Mouse (Mus musculus) intestine, embryonic 15.5 days (tissue): ENCODE measurements at regions not wholly inside any gene's neighbourhood (a gene's known extent, or its start where the extent isn't known, plus 50 kb on each side); places are given as distances from the start of the nearest gene placed in this dataset.

ENCODE experiments used
- ATAC-seq: fragments of 200-750 bp; cut with Nextera tagmentation; 2 replicates; pipeline ENCODE4 v1.8.0; 2017; ENCODE audit warnings: moderate TSS enrichment, moderate library complexity
- H3K27ac ChIP-seq: fragments of 300-500 bp; sonication (generic); 2 replicates; pipeline ENCODE4 v1.5.1; 2015; ENCODE audit warnings: mild to moderate bottlenecking, inconsistent platforms
- H3K27me3 ChIP-seq: fragments of 300-500 bp; sonication (generic); replicated peaks from 2 replicates; pipeline ENCODE4 v1.6.1; 2015; ENCODE audit warnings: inconsistent platforms
- H3K36me3 ChIP-seq: fragments of 300-500 bp; sonication (generic); 2 replicates; pipeline ENCODE4 v1.6.1; 2015; ENCODE audit warnings: inconsistent platforms
- H3K4me1 ChIP-seq: fragments of 300-500 bp; sonication (generic); replicated peaks from 2 replicates; pipeline ENCODE4 v1.6.1; 2015; ENCODE audit warnings: inconsistent platforms
- H3K4me2 ChIP-seq: fragments of 300-500 bp; sonication (generic); replicated peaks from 2 replicates; pipeline ENCODE4 v1.6.1; 2015; ENCODE audit warnings: mild to moderate bottlenecking, inconsistent platforms
- H3K4me3 ChIP-seq: fragments of 300-500 bp; sonication (generic); replicated peaks from 2 replicates; pipeline ENCODE4 v1.5.1; 2015; ENCODE audit warnings: inconsistent platforms
- H3K9ac ChIP-seq: fragments of 300-500 bp; sonication (generic); 2 replicates; pipeline ENCODE4 v1.6.1; 2015; ENCODE audit warnings: inconsistent platforms
- H3K9me3 ChIP-seq: fragments of 300-500 bp; sonication (generic); 2 replicates; pipeline ENCODE4 v1.6.1; 2016; ENCODE audit warnings: inconsistent platforms
- WGBS: fragments of 180-500 bp; shearing (Covaris S2); methylation state at CpG from one replicate; pipeline ENCODE4 v1.1.7; 2015; 5-methylcytosine and 5-hydroxymethylcytosine counted together

- WGBS, result 42% methylated on average over 29 of the region's 29 CpGs
- Histone ChIP-seq H3K27ac (no peak overlapping the region), H3K36me3 (no peaks in the 10 kb centered on the region), H3K4me2 (peak overlapping the region; percentile 34; the same call in 1 of the 2 replicates), H3K27me3 (no peaks in the 10 kb centered on the region), H3K4me1 (no peaks in the 10 kb centered on the region), H3K9me3 (no peaks in the 10 kb centered on the region), H3K9ac (no peak overlapping the region), H3K4me3 (no peak overlapping the region)
- ATAC-seq, result peak; percentile 34; the same call in 1 of the 2 replicates
Measured at GRCm38 (mm10) chr14:59075845-59076745, 66.6 kb downstream of the 1700129C05Rik start.

GRCm38 (mm10) chr14:59072323-59073039, 70.2 kb downstream of the 1700129C05Rik start:
- H3K4me2 ChIP-seq, result no peak overlapping the region
- H3K9ac ChIP-seq, result no peak overlapping the region
- H3K27ac ChIP-seq, result no peak overlapping the region
- H3K36me3 ChIP-seq, result no peaks in the 10 kb centered on the region
- no peak for ATAC-seq
- 83% methylated on average over 7 of the region's 7 CpGs for WGBS
- H3K27me3 ChIP-seq, result no peaks in the 10 kb centered on the region
- no peaks in the 10 kb centered on the region for H3K9me3 ChIP-seq
- H3K4me1 ChIP-seq, result no peaks in the 10 kb centered on the region
- H3K4me3 ChIP-seq, result no peak overlapping the region

GRCm38 (mm10) chr14:59070056-59070455, 72.6 kb downstream of the 1700129C05Rik start:
- no peak for ATAC-seq
- H3K27ac ChIP-seq, result no peak overlapping the region
- no peaks in the 10 kb centered on the region for H3K4me1 ChIP-seq
- H3K4me3 ChIP-seq, result no peak overlapping the region
- 80% methylated on average over 2 of the region's 2 CpGs for WGBS
- no peaks in the 10 kb centered on the region for H3K27me3 ChIP-seq
- no peak overlapping the region for H3K9ac ChIP-seq
- no peaks in the 10 kb centered on the region for H3K36me3 ChIP-seq
- no peaks in the 10 kb centered on the region for H3K9me3 ChIP-seq
- no peak overlapping the region for H3K4me2 ChIP-seq

GRCm38 (mm10) chr14:59066456-59067220, 76.1 kb downstream of the 1700129C05Rik start:
- Histone ChIP-seq H3K4me3 (no peak overlapping the region), H3K4me1 (no peaks in the 10 kb centered on the region), H3K27ac (no peak overlapping the region), H3K27me3 (no peaks in the 10 kb centered on the region), H3K36me3 (no peaks in the 10 kb centered on the region), H3K9me3 (no peaks in the 10 kb centered on the region), H3K4me2 (no peak overlapping the region), H3K9ac (no peak overlapping the region)
- no peak for ATAC-seq
- WGBS, result 68% methylated on average over 8 of the region's 8 CpGs

- 83% methylated on average over 3 of the region's 3 CpGs for WGBS
- Histone ChIP-seq H3K4me2 (no peak overlapping the region), H3K27me3 (no peaks in the 10 kb centered on the region), H3K4me3 (no peak overlapping the region), H3K27ac (no peak overlapping the region), H3K36me3 (no peaks in the 10 kb centered on the region), H3K9me3 (no peaks in the 10 kb centered on the region), H3K9ac (no peak overlapping the region), H3K4me1 (no peaks in the 10 kb centered on the region)
- no peak for ATAC-seq
Measured at GRCm38 (mm10) chr14:59063221-59063620, 79.5 kb downstream of the 1700129C05Rik start.

GRCm38 (mm10) chr14:59056832-59057231, 85.9 kb downstream of the 1700129C05Rik start:
- Histone ChIP-seq H3K4me3 (no peak overlapping the region), H3K27ac (no peak overlapping the region), H3K9ac (no peak overlapping the region), H3K9me3 (no peaks in the 10 kb centered on the region), H3K27me3 (no peaks in the 10 kb centered on the region), H3K36me3 (no peaks in the 10 kb centered on the region), H3K4me1 (no peaks in the 10 kb centered on the region), H3K4me2 (no peak overlapping the region)
- 94% methylated on average over 3 of the region's 3 CpGs for WGBS
- no peak for ATAC-seq

- ATAC-seq, result no peak
- no peaks in the 10 kb centered on the region for H3K36me3 ChIP-seq
- 83% methylated on average over 3 of the region's 3 CpGs for WGBS
- no peak overlapping the region for H3K27ac ChIP-seq
- no peak overlapping the region for H3K9ac ChIP-seq
- H3K27me3 ChIP-seq, result no peaks in the 10 kb centered on the region
- H3K4me3 ChIP-seq, result no peak overlapping the region
- H3K4me2 ChIP-seq, result no peak overlapping the region
- no peaks in the 10 kb centered on the region for H3K4me1 ChIP-seq
- no peaks in the 10 kb centered on the region for H3K9me3 ChIP-seq
Measured at GRCm38 (mm10) chr14:59055283-59055682, 87.4 kb downstream of the 1700129C05Rik start.

GRCm38 (mm10) chr14:59052421-59052820, 90.3 kb downstream of the 1700129C05Rik start:
- Histone ChIP-seq H3K9ac (no peak overlapping the region), H3K27me3 (no peaks in the 10 kb centered on the region), H3K4me2 (no peak overlapping the region), H3K36me3 (no peaks in the 10 kb centered on the region), H3K4me1 (no peaks in the 10 kb centered on the region), H3K4me3 (no peak overlapping the region), H3K27ac (no peak overlapping the region), H3K9me3 (no peaks in the 10 kb centered on the region)
- WGBS, result 58% methylated on average over 3 of the region's 3 CpGs
- ATAC-seq, result no peak

- ATAC-seq, result no peak
- 50% methylated on average over 6 of the region's 6 CpGs for WGBS
- Histone ChIP-seq H3K4me2 (no peak overlapping the region), H3K4me1 (no peaks in the 10 kb centered on the region), H3K27me3 (no peaks in the 10 kb centered on the region), H3K36me3 (no peaks in the 10 kb centered on the region), H3K27ac (no peak overlapping the region), H3K9ac (no peak overlapping the region), H3K4me3 (no peak overlapping the region), H3K9me3 (no peaks in the 10 kb centered on the region)
Measured at GRCm38 (mm10) chr14:59051478-59051879, 91.2 kb downstream of the 1700129C05Rik start.

- Histone ChIP-seq H3K4me3 (no peak overlapping the region), H3K36me3 (no peaks in the 10 kb centered on the region), H3K9me3 (no peaks in the 10 kb centered on the region), H3K9ac (no peak overlapping the region), H3K4me2 (no peak overlapping the region), H3K27ac (no peak overlapping the region), H3K27me3 (no peaks in the 10 kb centered on the region), H3K4me1 (no peaks in the 10 kb centered on the region)
- no peak for ATAC-seq
- WGBS, result 65% methylated on average over 7 of the region's 7 CpGs
Measured at GRCm38 (mm10) chr14:59045687-59046086, 97.0 kb downstream of the 1700129C05Rik start.

GRCm38 (mm10) chr14:59045235-59045634, 97.5 kb downstream of the 1700129C05Rik start:
- Histone ChIP-seq H3K4me2 (no peak overlapping the region), H3K9ac (no peak overlapping the region), H3K4me1 (no peaks in the 10 kb centered on the region), H3K4me3 (no peak overlapping the region), H3K27me3 (no peaks in the 10 kb centered on the region), H3K27ac (no peak overlapping the region), H3K36me3 (no peaks in the 10 kb centered on the region), H3K9me3 (no peaks in the 10 kb centered on the region)
- WGBS, result 70% methylated on average over 7 of the region's 7 CpGs
- no peak for ATAC-seq

GRCm38 (mm10) chr14:59042152-59042551, 100.5 kb downstream of the 1700129C05Rik start:
- no peak for ATAC-seq
- Histone ChIP-seq H3K27me3 (no peaks in the 10 kb centered on the region), H3K9ac (no peak overlapping the region), H3K9me3 (no peaks in the 10 kb centered on the region), H3K4me1 (no peaks in the 10 kb centered on the region), H3K4me2 (no peak overlapping the region), H3K36me3 (no peaks in the 10 kb centered on the region), H3K4me3 (no peak overlapping the region), H3K27ac (no peak overlapping the region)
- WGBS, result 92% methylated on average over 2 of the region's 2 CpGs
